Mouse (Mus musculus): ENCODE results near the gene Uts2r. TPM values are rescaled to one million over a fixed set of nuclear protein-coding genes. Genes with fewer than 3 reads are reported as not detected.

Gene Uts2r
- polyA plus RNA-seq, 1 experiment = not detected

GRCm38 (mm10) chr11:121156411-121156891, 3.6 kb upstream of the Uts2r start:
- DNase-seq (ENCODE audit: low read depth, low spot score) = no peak
- 2% methylated on average over 45 of the region's 45 CpGs for WGBS

DNA sequence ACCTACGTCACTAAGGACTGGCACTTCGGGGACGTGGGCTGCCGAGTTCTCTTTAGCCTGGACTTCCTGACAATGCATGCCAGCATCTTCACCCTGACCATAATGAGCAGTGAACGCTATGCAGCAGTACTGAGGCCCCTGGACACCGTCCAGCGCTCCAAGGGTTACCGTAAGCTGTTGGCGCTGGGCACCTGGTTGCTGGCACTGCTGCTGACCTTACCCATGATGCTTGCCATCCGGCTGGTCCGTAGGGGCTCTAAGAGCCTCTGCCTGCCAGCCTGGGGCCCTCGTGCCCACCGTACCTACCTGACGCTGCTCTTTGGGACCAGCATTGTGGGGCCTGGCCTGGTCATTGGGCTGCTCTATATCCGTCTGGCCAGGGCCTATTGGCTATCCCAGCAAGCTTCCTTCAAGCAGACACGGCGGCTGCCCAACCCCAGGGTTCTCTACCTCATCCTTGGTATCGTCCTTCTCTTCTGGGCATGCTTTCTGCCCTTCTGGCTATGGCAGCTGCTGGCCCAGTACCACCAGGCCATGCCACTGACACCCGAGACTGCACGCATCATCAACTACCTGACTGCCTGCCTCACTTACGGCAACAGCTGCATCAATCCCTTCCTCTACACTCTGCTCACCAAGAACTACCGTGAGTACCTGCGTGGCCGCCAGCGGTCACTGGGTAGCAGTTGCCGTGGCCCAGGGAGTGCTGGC, 720 bp downstream of the Uts2r start:
- WGBS = 93% methylated on average over 26 of the region's 26 CpGs
- DNase-seq (ENCODE audit: low read depth, low spot score) = no peak

GRCm38 (mm10) chr11:121163751-121164150, 3.7 kb downstream of the Uts2r start:
- no peak for DNase-seq (ENCODE audit: low read depth, low spot score)

DNA sequence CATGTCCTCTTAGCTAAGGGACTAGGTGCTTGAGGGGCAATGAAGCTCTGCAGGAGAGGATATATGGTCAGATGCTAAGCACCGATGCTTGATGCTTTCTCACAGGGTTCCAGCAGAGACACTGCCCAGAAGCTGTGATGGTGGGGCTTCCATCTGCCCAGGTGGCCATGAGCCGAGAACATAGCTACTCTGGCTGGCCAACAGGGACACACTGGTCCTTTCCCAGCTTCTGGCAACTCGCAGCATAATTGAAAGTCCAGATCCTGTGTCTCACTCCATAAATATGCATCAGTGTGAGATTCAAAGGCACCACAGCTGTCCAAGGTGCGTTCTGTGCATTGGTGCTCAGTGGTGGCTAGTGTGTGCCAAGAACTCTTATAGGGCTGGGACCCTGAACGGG, 13.1 kb downstream of the Uts2r start:
- DNase-seq (ENCODE audit: low read depth, low spot score) = no peak
- WGBS = 81% methylated on average over 5 of the region's 5 CpGs

More at GRCm38 (mm10) chr11:121163751-121164150, 3.7 kb downstream of the Uts2r start:
- WGBS = 79% methylated on average over 4 of the region's 4 CpGs

GRCm38 (mm10) chr11:121174234-121174633, 14.2 kb downstream of the Uts2r start:
- DNase-seq (ENCODE audit: low read depth, low spot score) = no peak
- 66% methylated on average over 3 of the region's 3 CpGs for WGBS

DNA sequence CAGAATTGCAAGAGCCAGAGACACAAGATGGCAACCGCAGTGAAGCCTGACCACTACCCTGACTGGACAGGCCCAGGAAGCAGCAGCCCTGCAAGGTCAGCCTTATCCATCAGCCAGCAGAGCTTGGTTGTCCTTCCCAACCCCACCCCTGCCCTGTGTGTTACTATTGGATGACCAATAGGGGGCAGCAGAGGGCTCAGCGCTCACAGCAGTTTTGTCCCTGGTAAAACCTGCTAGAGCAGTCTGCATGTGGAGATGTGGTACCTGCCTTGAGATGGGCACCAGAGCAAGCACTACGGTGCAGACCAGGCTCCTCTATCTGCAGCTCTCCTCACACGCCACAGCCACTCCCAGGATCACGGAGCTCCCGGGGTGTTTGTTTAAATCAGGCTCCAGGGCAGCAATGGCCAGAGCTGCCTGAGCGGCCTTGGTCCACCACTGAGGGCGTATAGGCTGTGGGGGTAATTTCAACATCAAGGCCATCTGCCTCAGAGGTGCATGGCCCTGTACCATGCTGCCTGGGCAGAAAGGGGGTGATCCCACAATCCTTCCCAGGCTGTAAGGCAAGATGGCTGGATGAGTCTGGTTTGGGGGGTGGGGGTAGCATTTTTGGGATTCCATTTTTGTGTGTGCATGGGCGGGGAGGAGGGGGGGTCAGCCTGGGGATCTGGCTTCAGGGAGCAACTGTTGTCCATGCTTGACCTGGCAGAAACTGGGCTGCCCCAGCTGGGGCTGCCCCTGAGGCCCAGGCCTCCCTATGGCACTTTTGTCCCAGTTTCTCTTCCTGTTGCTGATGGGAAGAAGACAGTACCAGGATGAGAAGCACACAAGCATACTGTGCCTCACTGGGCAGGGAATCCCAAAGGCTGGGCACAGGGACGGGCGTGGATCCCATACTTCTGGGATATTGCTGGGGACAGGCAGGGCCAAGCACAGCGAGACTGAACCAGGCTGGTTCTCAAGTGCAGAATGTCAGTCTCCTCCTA, 16.5 kb downstream of the Uts2r start:
- peak; percentile 44 for DNase-seq (ENCODE audit: low read depth, low spot score)
- 55% methylated on average over 12 of the region's 12 CpGs for WGBS

GRCm38 (mm10) chr11:121189681-121190080, 29.6 kb downstream of the Uts2r start:
- DNase-seq (ENCODE audit: low read depth, low spot score) = no peak
- WGBS = 80% methylated on average over 3 of the region's 3 CpGs

DNA sequence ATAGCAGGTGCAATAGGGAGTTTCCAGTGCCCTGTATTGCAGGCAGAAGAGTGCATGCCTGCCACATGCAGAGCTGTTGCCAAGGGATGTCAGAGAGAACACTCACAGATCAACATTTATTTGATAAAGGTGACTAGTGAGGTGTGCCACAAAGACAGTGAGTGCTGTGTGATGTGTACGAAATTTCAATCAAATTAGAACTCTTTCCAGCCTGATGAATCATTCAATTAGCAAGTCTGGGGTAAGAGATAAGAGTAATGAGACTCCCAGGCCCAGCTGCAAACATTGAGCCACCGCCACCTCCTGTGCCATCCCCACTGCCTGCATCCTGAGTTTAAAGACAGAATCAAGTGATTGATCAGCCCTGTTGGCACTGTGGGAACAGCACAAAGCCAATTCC, 32.7 kb downstream of the Uts2r start:
- WGBS = 80% methylated on average over 2 of the region's 2 CpGs

GRCm38 (mm10) chr11:121193415-121193814, 33.3 kb downstream of the Uts2r start:
- no peak for DNase-seq (ENCODE audit: low read depth, low spot score)
- 79% methylated on average over 3 of the region's 3 CpGs for WGBS

More for the DNA sequence above, 32.7 kb downstream of the Uts2r start:
- no peak for DNase-seq (ENCODE audit: low read depth, low spot score)

DNA sequence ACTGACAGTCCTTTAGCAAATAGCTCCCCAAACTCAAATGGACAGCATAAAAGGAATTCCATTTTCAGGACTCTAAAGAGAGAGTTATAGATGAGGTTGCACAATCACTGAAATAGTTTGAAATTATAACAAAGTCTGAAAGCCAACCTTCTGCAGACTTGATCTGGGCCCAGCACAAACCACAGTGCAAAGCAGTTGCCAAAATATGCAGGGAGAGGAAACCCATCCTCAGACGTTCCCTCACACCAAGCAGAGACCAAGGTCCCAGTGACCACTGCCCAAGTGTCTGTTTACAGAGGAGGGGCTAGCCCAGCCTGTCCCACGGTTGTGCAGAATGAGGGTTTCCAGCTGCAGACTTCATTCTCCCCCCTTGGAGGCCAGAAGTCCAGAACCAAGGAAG, 38.6 kb downstream of the Uts2r start:
- DNase-seq (ENCODE audit: low read depth, low spot score) = no peak
- WGBS = 49% methylated on average over 2 of the region's 2 CpGs

DNA sequence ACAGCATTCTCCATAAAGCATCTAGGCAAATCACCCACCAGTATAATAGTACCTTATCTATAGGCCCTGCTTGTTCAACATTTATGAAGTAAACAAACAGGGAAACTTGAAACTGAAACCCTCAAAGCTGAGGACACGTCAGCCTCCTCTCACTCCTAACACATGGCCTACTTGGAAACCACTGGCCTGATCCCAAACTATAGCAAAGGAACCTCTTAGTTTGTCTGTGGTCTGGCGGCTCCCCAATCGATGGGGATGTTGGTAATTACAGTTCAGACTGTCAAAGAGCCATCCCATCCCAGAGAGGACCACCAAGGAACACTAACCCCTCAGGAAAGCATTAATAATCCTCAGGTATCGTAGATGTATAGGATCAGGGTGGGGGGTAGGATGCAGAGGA, 39.8 kb downstream of the Uts2r start:
- 75% methylated on average over 4 of the region's 4 CpGs for WGBS
- no peak for DNase-seq (ENCODE audit: low read depth, low spot score)

GRCm38 (mm10) chr11:121200781-121201180, 40.7 kb downstream of the Uts2r start:
- no peak for DNase-seq (ENCODE audit: low read depth, low spot score)

GRCm38 (mm10) chr11:121201436-121202198, 41.5 kb downstream of the Uts2r start:
- 32% methylated on average over 11 of the region's 11 CpGs for WGBS
- DNase-seq (ENCODE audit: low read depth, low spot score) = peak; percentile 35

More at GRCm38 (mm10) chr11:121200781-121201180, 40.7 kb downstream of the Uts2r start:
- 96% methylated on average over 6 of the region's 6 CpGs for WGBS

DNA sequence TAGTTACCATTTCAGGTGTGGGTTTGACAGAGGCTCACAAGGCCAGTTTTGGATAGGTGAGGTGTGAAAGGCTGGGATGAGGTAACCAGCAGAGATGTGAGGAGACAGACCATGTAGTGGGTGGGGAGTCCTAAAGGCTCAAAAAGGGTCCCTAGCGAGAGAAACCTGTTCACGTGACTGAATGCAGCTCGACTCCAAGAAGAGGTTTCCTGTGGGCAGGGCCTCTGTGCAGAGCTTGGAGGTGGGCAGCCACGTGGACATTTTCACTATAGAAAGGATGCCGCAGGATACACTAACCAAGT, 43.7 kb downstream of the Uts2r start:
- DNase-seq (ENCODE audit: low read depth, low spot score) = no peak
- WGBS = 0% methylated on average over 5 of the region's 5 CpGs

DNA sequence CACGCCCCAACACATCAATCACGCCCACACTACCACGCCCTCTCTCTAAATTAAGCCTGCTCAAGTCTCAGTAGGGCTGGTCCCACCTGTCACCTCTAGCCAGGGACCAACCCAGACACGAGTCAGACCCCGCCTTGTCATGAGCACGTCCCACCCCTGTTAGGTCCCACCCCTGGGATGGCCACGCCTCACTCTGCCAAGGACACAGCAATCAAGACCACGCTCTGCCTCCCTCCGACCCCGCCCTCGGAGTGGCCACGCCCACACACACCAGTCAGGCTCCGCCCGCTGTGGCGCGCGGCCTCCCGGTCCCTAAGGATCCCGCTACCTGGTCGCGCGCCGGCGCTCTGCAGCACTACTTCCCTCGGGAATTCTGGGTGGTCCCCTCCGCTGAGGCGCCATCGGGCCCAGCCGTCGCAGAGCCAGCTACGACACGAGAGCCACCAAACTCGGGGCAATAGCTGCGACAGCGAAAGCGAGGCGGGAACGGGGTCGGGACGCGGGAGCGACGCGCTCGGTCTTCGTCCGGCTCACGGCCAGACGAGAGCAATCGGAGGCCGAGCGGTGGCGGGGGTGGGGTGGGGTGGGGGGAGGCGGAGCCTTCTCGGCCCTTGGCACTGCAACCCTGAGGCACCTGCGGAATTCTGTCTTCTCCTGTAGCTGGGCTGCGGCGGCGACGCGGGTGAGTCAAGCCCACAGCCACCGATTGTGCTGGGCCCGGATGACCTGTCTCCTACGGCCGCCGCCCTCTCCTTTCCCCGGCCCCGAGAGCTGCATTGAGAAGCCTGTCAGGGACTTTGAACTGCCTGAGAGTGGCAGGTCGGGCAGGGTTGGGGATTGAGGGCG, 44.3 kb downstream of the Uts2r start, which contains the start of the genes Hexdc and Ogfod3:
Gene Hexdc, plus strand, starts transcription at position 273 of the 846 bp plus-strand sequence.
Gene Ogfod3, minus strand, starts transcription at position 551 of the 846 bp plus-strand sequence.
- peak; percentile 89 for DNase-seq (ENCODE audit: low read depth, low spot score)
- WGBS = under 1% methylated on average over 70 of the region's 70 CpGs
